Comparison of ENCODE assay signal across 7 mouse cellular contexts in genomic region chr11:75652222-75652941, GRCm38 (mm10). TPM values are rescaled to one million over a fixed set of nuclear protein-coding genes. Genes with fewer than 3 reads are reported as not detected.
DNase-seq lines count a peak whose midpoint lies in the region; ATAC-seq and TF ChIP-seq lines count a peak whose summit lies in the region.

No protein-coding gene starts in this region.

- H3K4me2 ChIP-seq in embryonic facial prominence, embryonic 15.5 days (replicated peaks), result peak overlapping the region; percentile 88
- peak overlapping the region; percentile 73 for H3K4me2 ChIP-seq in lung, postnatal 0 days (replicated peaks; ENCODE audit: low read depth, low read length)
- H3K4me2 ChIP-seq in stomach, postnatal 0 days (replicated peaks; ENCODE audit: low read depth), result peak overlapping the region; percentile 87

- peak overlapping the region; percentile 59 for H3K4me3 ChIP-seq in embryonic facial prominence, embryonic 15.5 days (replicated peaks)
- H3K4me3 ChIP-seq in lung, postnatal 0 days (ENCODE audit: low read depth, low read length), result peak overlapping the region; percentile 73
- peak overlapping the region; percentile 62 for H3K4me3 ChIP-seq in stomach, postnatal 0 days (ENCODE audit: low read depth, low read length)

- no peak for TF ChIP-seq EP300 in lung, postnatal 0 days (IDR thresholded peaks at IDR 0.05)
- TF ChIP-seq EP300 in stomach, postnatal 0 days (optimal IDR thresholded peaks at IDR 0.05), result no peak

- H3K36me3 ChIP-seq in embryonic facial prominence, embryonic 15.5 days, result 0 out of 2 replicates have a peak, but pooled peaks cover 4% of the 10 kb centered on the region
- H3K36me3 ChIP-seq in lung, postnatal 0 days (ENCODE audit: insufficient read depth, low read length), result no peaks in the 10 kb centered on the region
- H3K36me3 ChIP-seq in stomach, postnatal 0 days (ENCODE audit: control insufficient read depth, insufficient read depth, low read length), result no peaks in the 10 kb centered on the region; the same call in 1 of the 2 replicates

- peak; percentile 24 to 45 for DNase-seq in urinary bladder, adult 18-20 months (ENCODE audit: low spot score in 2 of 2)
- DNase-seq in urinary bladder, postnatal 36 days (ENCODE audit: low spot score in 2 of 2), result no peak
- DNase-seq in kidney, adult 18-20 months, result peak; percentile 84
- no peak for DNase-seq in lung, postnatal 0 days (ENCODE audit: low spot score)
- DNase-seq in stomach, postnatal 0 days (ENCODE audit: low spot score), result peak; percentile 56
- no peak for DNase-seq in right cerebral cortex, adult 18-20 months

- H3K9me3 ChIP-seq in embryonic facial prominence, embryonic 15.5 days (replicated peaks), result no peaks in the 10 kb centered on the region
- no peaks in the 10 kb centered on the region for H3K9me3 ChIP-seq in lung, postnatal 0 days (ENCODE audit: low read length)
- H3K9me3 ChIP-seq in stomach, postnatal 0 days (ENCODE audit: control insufficient read depth, low read length), result no peaks in the 10 kb centered on the region

- peak overlapping the region; percentile 85 for H3K27ac ChIP-seq in embryonic facial prominence, embryonic 15.5 days (replicated peaks)
- peak overlapping the region; percentile 97 for H3K27ac ChIP-seq in lung, postnatal 0 days (ENCODE audit: low read length)
- peak overlapping the region; percentile 97 for H3K27ac ChIP-seq in stomach, postnatal 0 days (replicated peaks)

- no peaks in the 10 kb centered on the region for H3K27me3 ChIP-seq in embryonic facial prominence, embryonic 15.5 days
- no peaks in the 10 kb centered on the region for H3K27me3 ChIP-seq in lung, postnatal 0 days (replicated peaks; ENCODE audit: insufficient read depth, low read length)
- H3K27me3 ChIP-seq in stomach, postnatal 0 days (ENCODE audit: control insufficient read depth, insufficient read depth, low read length), result no peaks in the 10 kb centered on the region

- WGBS in embryonic facial prominence, embryonic 15.5 days, result 28% methylated on average over 20 of the region's 20 CpGs
- 22% methylated on average over 20 of the region's 20 CpGs for WGBS in lung, postnatal 0 days
- WGBS in stomach, postnatal 0 days, result 29% methylated on average over 20 of the region's 20 CpGs

- no peak overlapping the region for H3K9ac ChIP-seq in embryonic facial prominence, embryonic 15.5 days
- peak overlapping the region; percentile 79 for H3K9ac ChIP-seq in lung, postnatal 0 days (replicated peaks; ENCODE audit: low read depth)
- H3K9ac ChIP-seq in stomach, postnatal 0 days (ENCODE audit: low read length), result peak overlapping the region; percentile 83

- TF ChIP-seq CTCF in lung, postnatal 0 days (IDR thresholded peaks at IDR 0.05), result peak; percentile 39
- peak; percentile 29 for TF ChIP-seq CTCF in stomach, postnatal 0 days (IDR thresholded peaks at IDR 0.05; ENCODE audit: low read depth)

- peaks cover 77% of the 10 kb centered on the region for H3K4me1 ChIP-seq in embryonic facial prominence, embryonic 15.5 days
- peaks cover 39% of the 10 kb centered on the region for H3K4me1 ChIP-seq in lung, postnatal 0 days (ENCODE audit: insufficient read depth, low read depth, low read length)
- peaks cover 15% of the 10 kb centered on the region for H3K4me1 ChIP-seq in stomach, postnatal 0 days (replicated peaks; ENCODE audit: control insufficient read depth, insufficient read depth)

- ATAC-seq in embryonic facial prominence, embryonic 15.5 days (ENCODE audit: insufficient number of reproducible peaks, low FRiP score, low TSS enrichment, low read depth), result no peak
- no peak for ATAC-seq in lung, postnatal 0 days
- no peak for ATAC-seq in stomach, postnatal 0 days (ENCODE audit: low FRiP score, low TSS enrichment)

RNA-seq across cellular contexts. Expression of gene Myo1c, which starts 2.1 kb away (rescaled TPM):
- 56.1 and 65.3 TPM in 2 replicates for polyA plus RNA-seq in embryonic facial prominence, embryonic 15.5 days (2015; fragmentation: Nextera tagmentation; extraction: Ambion mirVana)
- 88.5 and 102 TPM in 2 replicates for polyA plus RNA-seq in lung, postnatal 0 days (2015; fragmentation: Nextera tagmentation; extraction: Ambion mirVana)
- polyA plus RNA-seq in stomach, postnatal 0 days (2015; fragmentation: Nextera tagmentation; extraction: Ambion mirVana), result 41.8 and 41.9 TPM in 2 replicates

RNA-seq across cellular contexts. Expression of gene Inpp5k, which starts 21.6 kb away (rescaled TPM):
- 25.7 and 31.9 TPM in 2 replicates for polyA plus RNA-seq in embryonic facial prominence, embryonic 15.5 days (2015; fragmentation: Nextera tagmentation; extraction: Ambion mirVana)
- 60.2 and 71.4 TPM in 2 replicates for polyA plus RNA-seq in lung, postnatal 0 days (2015; fragmentation: Nextera tagmentation; extraction: Ambion mirVana)
- 19.0 and 22.4 TPM in 2 replicates for polyA plus RNA-seq in stomach, postnatal 0 days (2015; fragmentation: Nextera tagmentation; extraction: Ambion mirVana)

RNA-seq across cellular contexts. Expression of gene Crk, which starts 26.7 kb away (rescaled TPM):
- 105 and 112 TPM in 2 replicates for polyA plus RNA-seq in embryonic facial prominence, embryonic 15.5 days (2015; fragmentation: Nextera tagmentation; extraction: Ambion mirVana)
- polyA plus RNA-seq in lung, postnatal 0 days (2015; fragmentation: Nextera tagmentation; extraction: Ambion mirVana), result 83.8 and 90.3 TPM in 2 replicates
- polyA plus RNA-seq in stomach, postnatal 0 days (2015; fragmentation: Nextera tagmentation; extraction: Ambion mirVana), result 63.5 and 68.8 TPM in 2 replicates

Comparison
In these comparisons a context has a peak if more than half of its experiments do, and no peak if none do; other contexts are left out.
1. DNase-seq: peak in urinary bladder, adult 18-20 months (2 of 2), kidney, adult 18-20 months (single experiment) and stomach, postnatal 0 days (single experiment); none in urinary bladder, postnatal 36 days (0 of 2), lung, postnatal 0 days (single experiment) and right cerebral cortex, adult 18-20 months (single experiment).
2. Peak in every context shown above with its lines, with median percentiles within 50 percentile points of each other: H3K27ac ChIP-seq, H3K4me2 ChIP-seq and H3K4me3 ChIP-seq.